Mouse (Mus musculus) stomach, postnatal 0 days (tissue): Measurements from ENCODE around the gene Fam118a.

Experiments
- CTCF ChIP-seq: IDR thresholded peaks from 2 replicates; pipeline ENCODE4 v1.5.1; 2016; ENCODE audit warnings: antibody characterized with exemption, low read depth, mild to moderate bottlenecking, moderate library complexity
- EP300 ChIP-seq: optimal IDR thresholded peaks from 2 replicates; pipeline ENCODE3; 2016; ENCODE audit warnings: antibody characterized with exemption

- TF ChIP-seq CTCF (no peak), EP300 (no peak)
Observed at GRCm38 (mm10) chr15:84981609-84982313, 47.0 kb upstream of the Fam118a start.
